Mouse (Mus musculus): ENCODE results near the gene March11. TPM values are rescaled to one million over a fixed set of nuclear protein-coding genes. Genes with fewer than 3 reads are reported as not detected.

The March11 gene
- total RNA-seq, 1 experiment from 2014 or later = not detected

GRCm38 (mm10) chr15:26366511-26366910 is 57.7 kb downstream of the March11 start:
- no peak for ATAC-seq (replicated peaks; ENCODE audit: low read depth, poor library complexity, severe bottlenecking)

- ATAC-seq (replicated peaks; ENCODE audit: low read depth, poor library complexity, severe bottlenecking) = no peak
Measured at GRCm38 (mm10) chr15:26373759-26374158, 64.9 kb downstream of the March11 start.

GRCm38 (mm10) chr15:26374232-26374631 is 65.4 kb downstream of the March11 start:
- no peak for ATAC-seq (replicated peaks; ENCODE audit: low read depth, poor library complexity, severe bottlenecking)

- ATAC-seq (replicated peaks; ENCODE audit: low read depth, poor library complexity, severe bottlenecking) = no peak
Measured at GRCm38 (mm10) chr15:26374946-26375345, 66.1 kb downstream of the March11 start.

GRCm38 (mm10) chr15:26377355-26377754 is 68.5 kb downstream of the March11 start:
- no peak for ATAC-seq (replicated peaks; ENCODE audit: low read depth, poor library complexity, severe bottlenecking)

- no peak for ATAC-seq (replicated peaks; ENCODE audit: low read depth, poor library complexity, severe bottlenecking)
Measured at GRCm38 (mm10) chr15:26378879-26379278, 70.0 kb downstream of the March11 start.

GRCm38 (mm10) chr15:26379831-26380230 is 71.0 kb downstream of the March11 start:
- no peak for ATAC-seq (replicated peaks; ENCODE audit: low read depth, poor library complexity, severe bottlenecking)

- no peak for ATAC-seq (replicated peaks; ENCODE audit: low read depth, poor library complexity, severe bottlenecking)
Measured at GRCm38 (mm10) chr15:26380844-26381243, 72.0 kb downstream of the March11 start.

GRCm38 (mm10) chr15:26390001-26390400 is 81.2 kb downstream of the March11 start:
- no peak for ATAC-seq (replicated peaks; ENCODE audit: low read depth, poor library complexity, severe bottlenecking)

GRCm38 (mm10) chr15:26396556-26396955 is 87.7 kb downstream of the March11 start:
- ATAC-seq (replicated peaks; ENCODE audit: low read depth, poor library complexity, severe bottlenecking) = no peak

GRCm38 (mm10) chr15:26425284-26425683 is 116.4 kb downstream of the March11 start:
- ATAC-seq (replicated peaks; ENCODE audit: low read depth, poor library complexity, severe bottlenecking) = no peak

- ATAC-seq (replicated peaks; ENCODE audit: low read depth, poor library complexity, severe bottlenecking) = no peak
Measured at GRCm38 (mm10) chr15:26426231-26426630, 117.4 kb downstream of the March11 start.

GRCm38 (mm10) chr15:26430565-26430964 is 121.7 kb downstream of the March11 start:
- no peak for ATAC-seq (replicated peaks; ENCODE audit: low read depth, poor library complexity, severe bottlenecking)

GRCm38 (mm10) chr15:26432676-26433075 is 123.8 kb downstream of the March11 start:
- ATAC-seq (replicated peaks; ENCODE audit: low read depth, poor library complexity, severe bottlenecking) = no peak

- no peak for ATAC-seq (replicated peaks; ENCODE audit: low read depth, poor library complexity, severe bottlenecking)
Measured at GRCm38 (mm10) chr15:26435725-26436124, 126.9 kb downstream of the March11 start.

- ATAC-seq (replicated peaks; ENCODE audit: low read depth, poor library complexity, severe bottlenecking) = no peak
Measured at GRCm38 (mm10) chr15:26437113-26437512, 128.3 kb downstream of the March11 start.
